Mouse (Mus musculus) heart, embryonic 15.5 days (tissue): Measurements from ENCODE around the gene Fbp2. TPM values are rescaled to one million over a fixed set of nuclear protein-coding genes. Genes with fewer than 3 reads are reported as not detected.

Source experiments
- ATAC-seq: fragments of 200-750 bp; cut with Nextera tagmentation; replicated peaks from 2 replicates; pipeline ENCODE4 v1.8.0; 2017; ENCODE audit warnings: low read depth, moderate TSS enrichment; ENCODE audit not compliant: insufficient number of reproducible peaks, insufficient read depth, low FRiP score
- H3K27ac ChIP-seq: fragments of 300-500 bp; sonication (generic); 2 replicates; pipeline ENCODE4 v1.5.1; 2015; ENCODE audit warnings: mild to moderate bottlenecking, inconsistent platforms
- H3K27me3 ChIP-seq: fragments of 300-500 bp; sonication (generic); 2 replicates; pipeline ENCODE4 v1.6.1; 2015; ENCODE audit warnings: inconsistent platforms
- H3K36me3 ChIP-seq: fragments of 300-500 bp; sonication (generic); 2 replicates; pipeline ENCODE4 v1.6.1; 2015; ENCODE audit warnings: mild to moderate bottlenecking, inconsistent platforms
- H3K4me1 ChIP-seq: fragments of 300-500 bp; sonication (generic); replicated peaks from 2 replicates; pipeline ENCODE4 v1.6.1; 2015; ENCODE audit warnings: inconsistent platforms
- H3K4me2 ChIP-seq: fragments of 300-500 bp; sonication (generic); 2 replicates; pipeline ENCODE4 v1.6.1; 2015; ENCODE audit warnings: inconsistent platforms, mild to moderate bottlenecking, moderate library complexity
- H3K4me3 ChIP-seq: fragments of 300-500 bp; sonication (generic); 2 replicates; pipeline ENCODE4 v1.5.1; 2015; ENCODE audit warnings: mild to moderate bottlenecking, inconsistent platforms
- H3K9ac ChIP-seq: fragments of 300-500 bp; sonication (generic); 2 replicates; pipeline ENCODE4 v1.6.1; 2015; ENCODE audit warnings: mild to moderate bottlenecking, inconsistent platforms
- H3K9me3 ChIP-seq: fragments of 300-500 bp; sonication (generic); replicated peaks from 2 replicates; pipeline ENCODE4 v1.6.1; 2016; ENCODE audit warnings: inconsistent platforms
- WGBS: fragments of 180-500 bp; shearing (Covaris S2); methylation state at CpG from one replicate; pipeline ENCODE4 v1.1.7; 2015; ENCODE audit warnings: mixed read lengths; 5-methylcytosine and 5-hydroxymethylcytosine counted together
- polyA plus RNA-seq: library from polyadenylated mRNA; unstranded; fragments of >200 nt; fragmentation: Nextera tagmentation; extraction: Ambion mirVana; gene quantifications from 2 replicates; pipeline ENCODE4 v1.2.1, GENCODE M21; 2015

Fbp2 gene
- 0.11 TPM in 1 of 2 replicates, not detected in the other for polyA plus RNA-seq

DNA sequence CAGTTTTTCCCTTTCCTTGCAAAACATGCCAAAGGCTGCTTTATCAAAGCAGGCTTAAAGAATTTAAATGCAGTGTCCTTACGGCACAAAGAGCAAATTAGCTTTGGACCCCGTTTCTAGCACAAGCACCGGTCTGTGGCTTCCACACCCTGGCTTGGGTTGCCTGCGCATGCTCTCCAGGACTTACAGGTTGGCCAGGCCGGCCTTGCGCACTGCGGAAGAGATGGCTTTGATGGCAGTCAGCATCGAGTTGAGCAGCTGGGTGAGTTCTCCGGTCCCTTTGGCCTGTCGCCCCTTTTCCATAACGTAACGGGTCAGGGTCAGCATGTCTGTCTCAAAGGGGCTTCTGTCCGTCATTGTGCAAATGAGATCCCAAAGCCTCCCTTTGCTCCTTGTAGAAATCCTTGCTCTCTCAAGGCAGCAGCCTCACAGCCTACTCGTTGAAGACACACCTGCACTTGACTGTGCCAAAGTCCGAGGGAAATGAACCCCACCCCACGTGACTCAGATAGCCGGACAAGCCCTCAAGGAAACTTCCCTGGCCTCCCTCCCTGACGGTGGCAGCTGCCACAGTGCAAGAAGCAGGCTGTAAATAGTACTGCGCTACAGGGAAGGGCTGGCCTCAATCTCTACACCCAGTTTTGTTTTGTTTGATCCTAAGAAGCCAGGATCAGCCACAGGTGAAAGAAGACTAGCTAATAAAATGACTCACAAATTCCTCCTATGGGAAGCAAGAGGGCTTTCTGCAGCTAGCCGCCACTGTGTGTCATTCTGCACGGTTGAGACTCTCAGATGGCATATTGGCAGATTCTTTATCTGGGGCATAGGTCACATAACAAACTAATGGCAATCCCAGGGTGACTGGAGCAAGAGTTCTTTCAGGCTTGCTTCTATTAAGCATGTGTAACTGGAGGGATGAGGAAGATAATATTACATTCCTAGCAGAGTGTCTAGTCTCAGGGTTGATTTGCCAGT lies at the start of gene Fbp2:
Gene Fbp2 (minus strand): TSS at position 482 of the 975 bp plus-strand sequence.
- no peak within 1 kb of the TSS for H3K27ac ChIP-seq
- H3K27me3 ChIP-seq, result no peaks in the 10 kb centered on the region
- ATAC-seq, result no peak
- no peak within 1 kb of the TSS for H3K4me2 ChIP-seq
- H3K4me3 ChIP-seq, result no peak within 1 kb of the TSS
- no peak within 1 kb of the TSS for H3K9ac ChIP-seq
- H3K4me1 ChIP-seq, result peaks cover 5% of the 10 kb centered on the region
- no peaks in the 10 kb centered on the region for H3K9me3 ChIP-seq
- H3K36me3 ChIP-seq, result no peaks in the 10 kb centered on the region
- WGBS, result 60% methylated on average over 21 of the region's 21 CpGs

DNA sequence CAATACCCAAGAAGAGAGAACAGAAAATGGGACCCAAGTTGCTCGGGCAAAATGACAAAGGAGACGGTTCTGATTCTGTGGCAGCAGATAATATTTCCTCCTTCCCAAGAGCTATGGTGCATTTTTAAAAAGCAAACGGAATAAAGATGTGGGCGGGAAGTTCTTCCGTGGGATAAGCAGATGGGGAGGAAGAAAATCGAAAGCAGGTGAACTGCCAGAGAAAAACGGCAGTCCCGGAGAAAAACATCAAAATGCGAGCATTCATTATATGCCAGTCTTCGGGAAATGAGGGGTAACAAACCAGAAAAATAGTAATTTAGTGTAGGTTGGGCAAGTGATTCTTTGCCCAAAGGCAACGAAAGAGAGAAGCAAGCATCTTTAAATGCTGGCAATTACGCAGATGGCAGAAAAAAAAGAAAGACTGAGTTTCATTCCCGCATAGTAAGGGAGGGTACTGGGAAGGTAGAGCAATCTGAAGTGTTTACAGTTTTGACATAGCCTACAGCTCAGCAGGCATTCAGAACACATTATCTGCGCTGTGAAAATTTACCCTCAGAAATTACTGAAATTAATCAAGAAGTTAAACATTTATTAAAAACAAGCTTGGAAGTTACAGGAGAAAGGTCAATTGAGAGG lies 49.4 kb upstream of the Fbp2 start:
- no peak for ATAC-seq
- WGBS, result 80% methylated on average over 14 of the region's 14 CpGs

DNA sequence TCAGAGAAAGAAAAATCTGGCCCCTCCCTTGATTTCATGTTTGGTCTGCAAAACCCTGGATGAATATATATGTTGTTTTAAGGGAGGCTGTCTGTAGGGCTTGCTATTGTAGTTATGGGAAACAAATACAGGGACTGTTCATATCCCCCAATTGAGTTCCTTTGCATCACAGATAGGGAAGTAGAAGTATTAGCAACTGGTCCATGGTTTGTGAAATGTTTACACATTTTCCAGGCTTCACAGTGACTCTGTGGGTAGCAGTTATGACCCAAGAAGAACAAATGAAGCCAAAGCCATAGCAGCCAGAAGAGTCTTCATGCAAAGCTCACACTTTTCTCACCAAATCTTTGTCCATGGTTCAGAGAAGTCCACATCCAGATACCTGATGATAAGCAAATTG lies 42.9 kb upstream of the Fbp2 start:
- Histone ChIP-seq H3K27me3 (no peaks in the 10 kb centered on the region), H3K4me2 (no peak overlapping the region), H3K27ac (no peak overlapping the region), H3K4me3 (no peak overlapping the region), H3K4me1 (no peaks in the 10 kb centered on the region), H3K9me3 (no peaks in the 10 kb centered on the region), H3K9ac (no peak overlapping the region), H3K36me3 (no peaks in the 10 kb centered on the region)
- ATAC-seq, result no peak

More for the DNA sequence above, 49.4 kb upstream of the Fbp2 start:
- Histone ChIP-seq H3K36me3 (no peaks in the 10 kb centered on the region), H3K4me1 (peaks cover 5% of the 10 kb centered on the region; the same call in 1 of the 2 replicates), H3K4me2 (no peak overlapping the region), H3K4me3 (no peak overlapping the region), H3K27ac (no peak overlapping the region), H3K9ac (no peak overlapping the region), H3K27me3 (no peaks in the 10 kb centered on the region), H3K9me3 (no peaks in the 10 kb centered on the region)

DNA sequence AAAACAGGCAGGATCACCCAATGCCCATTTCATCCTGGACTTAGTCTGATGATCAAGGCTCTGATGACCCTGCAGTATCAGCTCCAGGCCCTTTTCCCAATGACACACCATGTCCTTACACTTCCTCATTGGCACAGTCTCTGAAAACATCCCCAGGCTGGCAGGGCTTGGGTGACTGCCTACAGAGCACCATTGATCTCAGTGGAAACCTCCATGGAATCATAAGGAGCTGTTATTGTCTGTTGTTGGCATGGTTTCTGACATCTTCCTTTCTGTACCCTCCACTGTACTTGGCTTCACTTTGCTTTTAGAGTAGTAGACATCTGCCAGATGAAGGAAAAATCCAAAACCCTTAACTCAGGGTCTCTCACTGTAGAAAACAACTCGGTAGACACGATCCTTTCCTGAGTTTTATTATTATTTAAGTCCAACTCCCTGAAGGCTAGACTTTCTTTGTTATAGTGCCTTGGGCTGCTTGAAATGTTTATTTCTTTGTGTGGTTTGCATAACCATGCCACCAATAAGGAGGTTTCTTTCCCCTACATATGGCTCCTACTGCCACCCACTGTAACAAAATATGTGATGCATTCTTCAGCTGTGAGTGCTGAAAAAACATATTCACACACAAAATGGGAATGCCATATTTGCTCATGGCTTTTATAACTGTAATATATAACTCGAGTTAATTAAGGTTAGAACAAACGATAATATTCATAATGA lies 39.9 kb upstream of the Fbp2 start:
- Histone ChIP-seq H3K4me2 (no peak overlapping the region), H3K36me3 (no peaks in the 10 kb centered on the region), H3K9me3 (no peaks in the 10 kb centered on the region), H3K27me3 (no peaks in the 10 kb centered on the region), H3K9ac (no peak overlapping the region), H3K4me1 (no peaks in the 10 kb centered on the region), H3K4me3 (no peak overlapping the region), H3K27ac (no peak overlapping the region)
- no peak for ATAC-seq
- 81% methylated on average over 4 of the region's 4 CpGs for WGBS

DNA sequence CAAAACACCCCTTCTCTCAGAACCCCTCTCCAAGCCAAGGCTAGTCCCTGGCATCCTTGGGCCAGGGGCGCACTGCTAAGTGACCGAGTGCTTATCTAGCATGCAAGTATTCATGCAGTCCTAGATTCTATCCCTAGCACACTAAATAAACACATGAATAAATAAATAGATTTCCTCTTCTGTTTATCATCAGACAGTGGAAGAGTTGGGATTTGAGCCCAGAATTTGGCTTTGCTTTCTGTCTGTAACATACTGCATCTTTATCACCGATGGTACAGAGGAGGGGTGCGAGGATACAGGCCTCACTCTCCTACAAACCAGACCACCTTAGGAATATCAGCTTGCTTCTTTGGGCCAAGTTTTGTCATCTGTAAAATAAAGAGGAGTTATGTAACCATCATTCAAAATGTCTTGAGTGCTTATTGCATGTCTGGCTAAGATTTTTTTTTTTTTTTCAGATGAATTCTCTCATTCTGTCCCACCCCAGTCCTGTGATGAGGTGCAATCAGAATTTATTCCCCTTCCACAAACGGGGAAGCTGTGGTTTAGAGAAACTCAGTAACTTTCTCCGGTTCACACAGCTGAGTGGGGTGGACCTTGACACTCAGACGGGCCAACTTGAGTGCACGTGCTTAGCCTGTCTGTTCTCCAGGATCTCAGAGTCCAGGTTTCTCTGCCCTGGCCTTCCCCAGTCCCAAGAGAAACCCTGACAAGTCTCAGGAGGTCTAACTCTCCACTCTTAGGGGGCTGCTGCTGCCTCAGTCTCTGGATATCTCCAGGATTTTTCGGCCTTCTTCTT lies 35.0 kb upstream of the Fbp2 start:
- H3K4me2 ChIP-seq, result no peak overlapping the region
- H3K27me3 ChIP-seq, result peaks cover 15% of the 10 kb centered on the region
- H3K36me3 ChIP-seq, result no peaks in the 10 kb centered on the region
- peaks cover under 1% of the 10 kb centered on the region; the same call in 1 of the 2 replicates for H3K4me1 ChIP-seq
- no peaks in the 10 kb centered on the region for H3K9me3 ChIP-seq
- no peak overlapping the region for H3K9ac ChIP-seq
- no peak overlapping the region for H3K27ac ChIP-seq
- 69% methylated on average over 9 of the region's 9 CpGs for WGBS
- no peak for ATAC-seq
- H3K4me3 ChIP-seq, result no peak overlapping the region

DNA sequence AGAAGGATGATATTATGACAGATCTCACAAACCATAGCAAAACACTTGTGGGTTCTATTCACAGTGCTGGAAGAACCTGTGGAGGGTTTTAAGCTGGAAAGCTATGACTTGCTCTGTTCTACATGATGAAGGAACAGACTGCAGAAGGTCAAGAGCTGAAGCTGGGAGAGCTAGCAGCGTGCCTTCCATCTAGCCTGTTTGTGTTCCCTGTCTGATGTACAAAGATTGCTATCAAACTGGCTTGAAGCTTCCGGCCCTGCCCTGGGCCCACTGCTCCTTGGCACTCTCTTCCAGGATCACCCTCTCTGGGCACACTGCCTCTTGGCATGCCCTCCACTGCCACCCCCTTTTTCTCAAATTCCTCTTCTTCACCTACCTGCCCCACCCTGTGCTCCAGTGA lies 31.1 kb upstream of the Fbp2 start:
- Histone ChIP-seq H3K27ac (no peak overlapping the region), H3K4me3 (no peak overlapping the region), H3K36me3 (no peaks in the 10 kb centered on the region), H3K27me3 (peaks cover 31% of the 10 kb centered on the region), H3K4me1 (peaks cover 7% of the 10 kb centered on the region), H3K4me2 (no peak overlapping the region), H3K9me3 (no peaks in the 10 kb centered on the region), H3K9ac (no peak overlapping the region)
- no peak for ATAC-seq
- 57% methylated on average over 2 of the region's 2 CpGs for WGBS

DNA sequence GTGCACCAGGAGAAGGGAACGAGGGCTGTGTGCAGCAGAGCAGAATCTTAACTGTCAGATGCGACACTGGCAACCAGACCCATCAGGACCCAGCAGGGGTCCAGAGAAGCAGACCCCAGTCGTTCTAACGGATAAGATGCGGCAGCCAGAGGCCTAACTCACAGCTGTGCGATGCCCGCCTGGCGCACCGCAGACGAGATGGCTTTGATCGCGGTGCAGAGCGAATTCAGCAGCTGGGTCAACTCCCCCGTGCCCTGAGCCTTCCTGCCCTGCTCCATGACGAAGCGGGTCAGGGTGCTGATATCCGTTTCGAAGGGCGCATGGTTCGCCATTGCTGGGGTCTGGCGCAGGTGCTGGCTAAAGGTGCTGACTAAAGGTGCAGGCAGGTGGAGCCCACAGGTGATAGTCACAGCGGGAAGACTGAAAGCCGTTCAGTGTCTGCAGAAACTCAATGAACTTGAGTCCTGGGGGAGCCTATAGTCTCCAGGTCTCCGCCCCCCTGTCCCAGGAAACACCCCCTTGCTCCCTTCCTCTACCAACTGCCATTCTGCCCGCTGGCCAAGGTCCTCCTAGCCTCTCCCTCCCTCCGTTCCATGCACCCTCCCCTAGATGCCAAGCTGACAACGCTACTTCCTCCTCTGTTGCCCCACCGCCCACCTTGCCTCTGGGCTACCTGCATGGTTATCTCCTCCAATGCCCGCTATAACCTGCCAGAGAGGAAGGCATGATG lies 29.7 kb upstream of the Fbp2 start, which contains the start of gene Fbp1:
Gene Fbp1 (minus strand): TSS at position 571 of the 730 bp plus-strand sequence.
- H3K9ac ChIP-seq, result no peak within 1 kb of the TSS

DNA sequence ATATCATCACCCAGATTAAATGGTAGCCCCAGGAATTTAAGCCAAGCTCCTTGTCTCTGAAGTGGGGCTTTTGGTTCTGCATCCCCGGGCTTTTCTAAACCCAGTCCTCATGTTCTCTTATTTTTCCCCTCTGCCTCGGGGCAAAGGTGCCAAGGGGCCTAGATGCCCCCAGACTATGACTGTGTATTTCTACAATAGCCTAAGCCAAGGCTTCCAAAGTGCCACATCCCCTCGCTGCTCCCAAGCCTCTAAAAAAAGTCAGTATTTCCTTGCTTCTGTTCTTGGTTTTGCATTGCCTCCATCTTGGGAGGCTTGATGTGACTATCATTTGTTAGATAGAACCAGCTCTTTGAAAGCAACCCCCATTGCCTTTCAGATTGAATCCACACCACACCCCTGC lies 26.3 kb upstream of the Fbp2 start:
- WGBS, result 71% methylated on average over 3 of the region's 3 CpGs
- ATAC-seq, result no peak

More for the DNA sequence above, 29.7 kb upstream of the Fbp2 start, which contains the start of gene Fbp1:
- Histone ChIP-seq H3K4me2 (peak within 1 kb of the TSS; percentile 61), H3K4me3 (peak within 1 kb of the TSS; percentile 35), H3K27ac (no peak within 1 kb of the TSS), H3K27me3 (peaks cover 31% of the 10 kb centered on the region), H3K36me3 (no peaks in the 10 kb centered on the region), H3K9me3 (no peaks in the 10 kb centered on the region), H3K4me1 (peaks cover 7% of the 10 kb centered on the region)
- ATAC-seq, result no peak
- 6% methylated on average over 29 of the region's 29 CpGs for WGBS

DNA sequence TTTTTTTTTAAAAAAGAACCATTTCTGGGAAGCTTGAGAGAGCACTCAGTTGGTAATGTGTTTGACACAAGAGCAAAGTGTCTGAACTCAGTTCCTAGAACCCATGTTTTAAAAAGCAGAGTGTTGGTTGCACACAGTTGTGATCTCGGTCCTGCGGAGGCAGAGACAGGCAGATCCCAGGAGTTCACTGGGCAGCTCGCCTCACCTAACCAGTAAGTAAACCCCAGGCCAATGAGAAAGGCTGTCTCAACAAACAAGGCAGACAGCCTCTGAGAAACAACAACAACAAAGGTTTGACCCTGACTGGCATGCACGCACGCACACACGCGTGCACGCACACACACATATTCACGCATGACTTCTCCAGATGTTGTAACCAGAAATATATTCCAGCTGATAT lies 25.7 kb upstream of the Fbp2 start:
- ATAC-seq, result no peak
- no peaks in the 10 kb centered on the region for H3K36me3 ChIP-seq
- no peaks in the 10 kb centered on the region for H3K9me3 ChIP-seq
- H3K4me3 ChIP-seq, result no peak overlapping the region
- H3K4me2 ChIP-seq, result no peak overlapping the region
- no peak overlapping the region for H3K9ac ChIP-seq
- H3K27ac ChIP-seq, result no peak overlapping the region
- H3K4me1 ChIP-seq, result peaks cover 7% of the 10 kb centered on the region
- WGBS, result 88% methylated on average over 9 of the region's 9 CpGs
- peaks cover 22% of the 10 kb centered on the region for H3K27me3 ChIP-seq

More for the DNA sequence above, 26.3 kb upstream of the Fbp2 start:
- peaks cover 7% of the 10 kb centered on the region for H3K4me1 ChIP-seq
- peaks cover 29% of the 10 kb centered on the region for H3K27me3 ChIP-seq
- H3K9ac ChIP-seq, result no peak overlapping the region
- no peaks in the 10 kb centered on the region for H3K36me3 ChIP-seq
- no peak overlapping the region for H3K27ac ChIP-seq
- H3K4me2 ChIP-seq, result no peak overlapping the region
- no peaks in the 10 kb centered on the region for H3K9me3 ChIP-seq
- H3K4me3 ChIP-seq, result no peak overlapping the region

DNA sequence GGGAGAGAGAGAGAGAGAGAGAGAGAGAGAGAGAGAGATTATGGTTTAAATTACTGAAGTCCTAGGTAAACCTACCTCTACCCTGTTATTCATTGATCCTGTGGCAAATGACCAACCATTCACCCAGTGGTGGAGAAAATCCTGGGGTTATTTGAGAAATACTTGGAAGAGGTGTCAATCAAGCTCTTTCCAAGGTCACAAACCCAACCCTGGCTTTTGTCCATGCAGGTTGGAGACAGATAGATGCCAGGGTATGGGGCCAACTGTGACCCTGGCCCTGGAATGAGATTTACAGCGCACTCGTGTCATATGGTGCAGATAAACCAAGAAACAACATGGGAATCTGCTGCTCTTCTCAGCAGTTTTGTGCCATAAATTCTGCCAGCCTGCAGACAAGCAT lies 25.2 kb upstream of the Fbp2 start:
- 64% methylated on average over 2 of the region's 2 CpGs for WGBS
- no peak for ATAC-seq
- H3K9ac ChIP-seq, result no peak overlapping the region

More for the DNA sequence above, 25.2 kb upstream of the Fbp2 start:
- H3K36me3 ChIP-seq, result no peaks in the 10 kb centered on the region
- no peak overlapping the region for H3K4me2 ChIP-seq
- H3K4me1 ChIP-seq, result peaks cover 7% of the 10 kb centered on the region
- no peak overlapping the region for H3K27ac ChIP-seq
- peaks cover 18% of the 10 kb centered on the region for H3K27me3 ChIP-seq
- H3K9me3 ChIP-seq, result no peaks in the 10 kb centered on the region
- H3K4me3 ChIP-seq, result no peak overlapping the region
